Mouse (Mus musculus): ENCODE measurements around the gene Ndufs2.

Gene Ndufs2

DNA sequence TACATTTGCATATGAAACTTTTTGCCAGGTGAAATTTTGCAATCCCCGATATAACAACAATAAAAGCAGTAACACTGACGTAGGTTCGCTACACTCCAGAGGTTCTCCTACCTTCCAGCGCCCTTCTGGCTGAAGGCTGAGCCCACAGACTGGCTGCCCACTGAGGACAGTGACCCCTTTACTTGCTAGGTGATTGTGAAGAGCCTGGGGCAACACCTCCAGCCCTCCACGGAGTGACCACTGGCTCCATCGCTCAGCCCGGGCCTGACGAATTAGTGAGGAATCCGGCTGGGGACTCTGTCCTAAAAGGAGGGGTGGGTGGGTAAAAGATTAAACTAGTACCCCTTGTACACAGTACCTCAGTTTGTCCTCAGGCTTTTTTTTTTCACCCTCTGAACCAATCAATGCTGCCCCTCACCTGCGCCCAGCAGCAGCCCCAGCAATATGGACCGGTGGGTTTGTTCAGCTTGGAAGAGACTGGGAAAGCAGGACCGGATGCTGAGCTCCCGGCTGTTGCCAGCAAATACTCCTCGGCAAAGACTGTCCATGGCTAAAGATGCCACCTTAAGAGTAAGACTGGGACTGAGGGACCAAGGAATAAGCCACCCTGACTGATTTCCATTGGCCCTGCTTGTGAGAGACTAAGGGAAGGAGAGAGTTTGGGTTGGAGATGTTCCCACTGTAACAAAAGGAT, 28.0 kb upstream of the Ndufs2 start:
- DNase-seq (ENCODE audit: low spot score), result no peak

DNA sequence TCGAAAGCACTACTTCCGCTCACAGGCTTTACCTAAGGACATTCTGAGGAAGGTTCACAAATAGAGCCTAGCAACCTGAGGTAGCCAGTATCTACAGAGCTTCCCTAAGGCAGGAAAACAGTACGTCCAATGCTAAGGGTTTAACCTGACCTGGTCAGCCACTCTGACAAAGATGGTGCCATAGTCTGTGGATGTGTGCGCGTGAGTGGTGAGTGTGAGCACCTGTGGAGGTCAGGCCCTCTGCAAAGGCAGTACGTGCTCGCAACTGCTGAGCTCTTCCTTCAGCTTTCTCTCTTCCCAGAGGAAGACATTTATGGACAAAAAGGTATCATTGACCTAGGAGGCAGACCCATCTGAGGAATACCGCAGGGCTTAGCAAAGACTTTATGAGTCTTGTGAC, 27.2 kb upstream of the Ndufs2 start:
- no peak for DNase-seq (ENCODE audit: low spot score)

DNA sequence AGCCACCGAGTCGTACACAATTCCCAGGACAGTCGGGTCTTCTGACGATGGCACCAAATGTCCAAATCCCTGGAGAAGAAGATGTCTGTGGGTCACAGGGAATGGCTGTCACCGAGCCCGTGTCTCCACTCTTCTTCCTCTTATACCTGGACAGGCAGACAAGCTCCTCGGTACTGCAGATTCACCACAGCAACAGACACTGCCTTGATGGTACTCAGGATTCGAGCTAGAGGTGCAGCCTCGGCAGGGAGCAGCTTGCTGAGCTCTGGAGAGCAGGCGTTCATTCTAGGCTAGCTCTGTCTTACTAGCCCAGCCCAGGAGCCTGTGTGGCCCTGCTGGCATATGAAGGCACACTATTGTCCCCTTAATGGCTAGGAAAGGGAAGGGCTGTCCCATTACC, 26.5 kb upstream of the Ndufs2 start:
- no peak for DNase-seq (ENCODE audit: low spot score)

DNA sequence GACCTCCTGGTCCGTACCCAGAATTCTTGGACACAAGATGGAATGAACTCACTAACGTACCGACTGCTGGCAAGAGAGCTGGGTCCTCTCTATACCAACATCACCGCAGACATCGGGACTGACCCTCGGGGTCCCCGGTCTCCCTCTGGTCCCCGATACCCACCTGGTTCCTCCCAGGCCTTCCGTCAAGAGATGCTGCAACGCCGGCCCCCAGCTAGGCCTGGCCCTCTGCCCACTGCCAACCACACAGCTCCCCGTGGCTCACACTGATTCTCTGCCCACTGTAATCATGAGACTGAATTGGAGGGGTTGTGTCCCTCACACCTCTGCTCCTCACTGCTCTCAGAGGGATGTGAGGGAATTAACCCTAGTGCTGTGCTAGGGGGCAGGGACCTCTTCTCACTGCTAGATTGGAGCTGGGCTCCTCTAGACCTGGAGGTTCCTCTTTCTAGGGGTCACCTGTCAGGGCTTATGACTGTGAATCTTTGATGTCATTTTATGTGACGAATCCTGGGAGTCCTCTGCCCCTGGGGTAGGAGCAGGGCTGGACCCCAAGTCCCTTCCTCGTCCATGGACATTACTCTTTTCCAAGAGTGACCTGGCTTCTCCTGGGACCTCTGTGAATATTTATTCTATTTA, 25.0 kb upstream of the Ndufs2 start:
- DNase-seq (ENCODE audit: low spot score), result no peak

DNA sequence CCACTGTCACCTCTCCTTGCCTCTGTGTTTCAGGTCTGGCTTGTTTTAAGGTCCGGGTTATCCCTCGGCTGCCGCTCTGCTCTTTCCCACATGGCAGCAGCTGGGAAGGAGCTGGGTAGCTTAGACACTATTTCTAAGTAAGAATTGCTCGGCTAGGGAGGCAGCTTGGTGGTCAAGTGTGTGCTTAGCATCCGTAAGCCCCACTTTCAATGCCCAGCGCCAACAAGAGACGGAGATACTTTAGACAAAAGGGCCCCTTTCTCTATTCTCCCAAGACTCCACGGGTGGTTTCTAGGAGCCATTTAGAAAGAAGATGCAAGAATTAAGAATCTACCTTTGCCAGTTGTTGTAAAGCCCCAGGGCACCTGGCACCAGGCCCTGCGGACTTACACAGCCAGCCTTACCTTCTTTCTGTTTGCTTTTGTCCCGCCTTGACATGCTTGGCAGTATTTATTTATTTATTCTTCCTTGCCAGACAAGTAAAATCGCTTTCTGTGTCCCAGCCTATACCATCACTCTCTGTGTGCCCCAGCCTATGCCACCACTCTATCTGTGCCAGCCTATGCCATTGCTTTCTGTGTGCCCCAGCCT, 24.1 kb upstream of the Ndufs2 start:
- no peak for DNase-seq (ENCODE audit: low spot score)

DNA sequence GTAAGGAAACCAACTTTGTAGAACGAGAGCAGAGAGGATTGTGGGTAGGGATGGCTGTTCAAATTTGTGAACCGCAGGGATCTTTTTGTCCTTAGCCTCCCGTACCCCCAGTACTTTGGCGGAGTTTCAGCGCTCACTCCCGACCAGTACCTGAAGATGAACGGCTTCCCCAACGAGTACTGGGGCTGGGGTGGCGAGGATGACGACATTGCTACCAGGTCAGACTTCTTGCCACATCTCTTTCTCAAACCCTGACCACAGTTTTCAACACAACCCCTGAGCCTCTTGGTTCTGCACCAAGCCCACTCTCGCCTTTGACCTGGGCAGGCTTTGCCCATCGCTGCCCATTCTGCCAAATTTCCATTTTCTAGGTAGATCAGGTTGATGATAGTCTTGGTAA, 23.0 kb upstream of the Ndufs2 start:
- DNase-seq (ENCODE audit: low spot score), result no peak

DNA sequence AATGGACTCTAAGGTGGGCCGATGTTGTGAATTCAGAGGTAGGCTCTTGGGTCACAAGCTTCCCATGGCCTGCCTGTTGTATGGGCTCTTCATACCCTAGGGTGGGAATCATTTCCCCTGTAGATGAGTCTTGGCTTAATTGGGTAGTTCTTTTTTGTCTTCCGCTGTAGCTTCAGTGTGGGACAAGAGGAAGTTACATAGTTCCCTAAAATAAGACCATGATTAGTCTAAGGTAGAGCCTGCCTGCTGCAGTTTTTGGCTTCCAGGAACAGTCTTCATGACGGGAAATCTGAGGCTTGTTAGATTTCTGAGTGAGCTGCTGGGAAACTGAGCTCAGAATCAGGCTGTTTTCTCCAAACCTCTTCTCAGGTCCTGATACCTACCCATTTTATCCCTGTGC, 20.9 kb upstream of the Ndufs2 start:
- DNase-seq (ENCODE audit: low spot score), result no peak

DNA sequence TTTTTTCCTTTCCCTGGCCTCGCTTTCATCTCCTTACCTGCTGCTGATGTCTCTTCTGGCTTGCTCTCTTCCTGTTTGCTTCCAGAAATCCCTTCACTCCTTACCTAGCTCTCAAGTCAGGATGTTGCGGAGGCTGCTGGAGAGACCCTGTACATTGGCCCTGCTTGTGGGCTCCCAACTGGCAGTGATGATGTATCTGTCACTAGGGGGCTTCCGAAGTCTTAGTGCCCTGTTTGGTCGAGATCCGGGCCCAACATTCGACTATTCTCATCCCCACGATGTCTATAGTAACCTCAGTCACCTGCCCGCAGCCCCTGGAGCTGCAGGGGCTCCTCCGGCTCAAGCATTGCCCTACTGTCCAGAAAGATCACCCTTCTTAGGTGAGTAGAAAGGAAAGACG, 20.4 kb upstream of the Ndufs2 start:
- DNase-seq (ENCODE audit: low spot score), result no peak

DNA sequence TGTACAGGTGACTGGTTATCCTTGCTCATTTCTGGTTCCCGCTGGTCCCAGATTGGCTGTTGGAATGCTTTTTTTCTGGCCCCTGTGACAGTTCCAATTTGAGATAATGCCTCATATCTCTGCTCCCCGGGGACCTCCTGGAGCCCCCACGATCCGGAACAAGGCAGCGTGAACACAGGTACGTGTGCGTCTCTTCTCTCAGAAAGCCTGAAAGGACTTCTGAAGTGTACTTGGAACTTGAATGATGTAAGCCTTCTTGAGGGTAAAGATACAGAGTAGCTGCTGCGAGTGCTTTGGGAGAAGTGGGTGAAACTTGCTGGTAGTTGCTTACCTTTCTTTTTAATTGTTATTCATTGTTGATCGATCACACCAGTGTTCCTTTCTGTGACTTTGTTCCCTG, 20.0 kb upstream of the Ndufs2 start:
- no peak for DNase-seq (ENCODE audit: low spot score)

DNA sequence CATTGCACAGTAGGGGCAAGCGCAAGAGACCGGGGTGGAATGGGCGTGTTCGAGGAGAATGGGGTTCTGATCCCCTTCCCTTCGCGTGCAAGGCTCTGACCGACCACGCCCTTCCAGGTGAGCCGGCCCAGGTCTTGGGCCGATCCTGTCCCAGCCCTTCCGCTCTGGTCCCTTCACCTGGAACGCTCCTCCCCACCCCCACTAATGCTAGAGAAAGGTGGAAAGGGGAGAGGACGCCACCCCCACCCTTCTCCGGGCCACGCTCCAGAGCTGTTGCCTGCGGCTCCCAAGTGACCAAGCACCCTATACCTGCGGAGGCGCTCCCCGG, 19.3 kb upstream of the Ndufs2 start:
- no peak for DNase-seq (ENCODE audit: low spot score)

DNA sequence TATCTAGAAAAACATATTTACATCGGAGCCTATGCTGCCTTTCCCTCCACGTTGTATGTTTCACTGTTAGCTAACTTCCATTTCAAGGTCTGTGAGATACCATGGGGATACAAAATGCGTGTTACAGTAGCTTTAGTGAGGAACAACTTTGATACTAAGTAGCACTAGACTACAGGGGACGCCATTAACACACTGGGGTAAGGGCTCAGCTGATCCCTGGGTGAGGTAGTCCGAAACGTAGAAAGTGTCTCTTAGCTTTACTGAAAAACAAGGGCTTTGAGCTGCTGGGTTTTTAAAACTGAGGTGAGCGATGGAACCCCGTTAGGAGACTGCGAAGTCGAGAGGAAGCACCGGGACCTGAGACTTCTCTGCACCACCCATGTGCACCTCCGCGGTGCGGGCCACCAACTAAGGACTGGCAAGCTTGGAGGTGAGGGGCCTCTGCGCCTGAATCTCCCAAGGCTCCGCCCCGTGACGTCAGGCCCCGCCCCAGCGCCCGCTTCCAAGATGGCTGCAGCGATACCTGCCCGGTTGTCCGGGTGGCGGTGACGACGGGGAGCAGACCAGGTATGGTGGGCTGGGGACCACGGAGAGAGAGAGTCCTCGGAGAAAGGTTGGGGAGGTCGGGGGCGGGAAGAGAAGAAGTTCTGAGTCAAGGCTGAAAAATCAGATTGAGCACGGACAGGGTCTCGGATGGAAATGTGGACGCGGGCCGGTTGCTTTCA, 18.8 kb upstream of the Ndufs2 start, which contains the start of gene B4galt3:
Gene B4galt3 (plus strand): TSS at position 481 of the 725 bp plus-strand sequence.
- DNase-seq (ENCODE audit: low spot score), result peak; percentile 89

DNA sequence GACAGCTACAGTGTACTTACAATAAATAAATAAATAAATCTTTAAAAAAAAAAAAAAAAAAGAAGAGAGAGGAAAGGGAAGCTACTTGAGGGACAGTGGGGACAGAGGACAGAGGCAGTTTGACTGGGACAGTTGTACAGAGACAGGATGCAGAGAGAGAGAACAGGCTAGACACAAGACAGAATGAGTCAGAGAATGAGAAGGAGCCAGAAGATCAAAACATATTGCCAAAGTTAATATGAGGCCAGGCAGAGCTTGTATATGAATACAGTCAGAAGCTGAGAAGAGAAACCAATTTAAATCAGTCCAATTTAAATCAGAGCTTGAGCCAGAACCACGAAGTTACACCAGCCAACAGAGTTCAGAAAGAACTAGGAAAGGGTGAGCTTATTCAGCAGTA, 17.2 kb upstream of the Ndufs2 start:
- no peak for DNase-seq (ENCODE audit: low spot score)

DNA sequence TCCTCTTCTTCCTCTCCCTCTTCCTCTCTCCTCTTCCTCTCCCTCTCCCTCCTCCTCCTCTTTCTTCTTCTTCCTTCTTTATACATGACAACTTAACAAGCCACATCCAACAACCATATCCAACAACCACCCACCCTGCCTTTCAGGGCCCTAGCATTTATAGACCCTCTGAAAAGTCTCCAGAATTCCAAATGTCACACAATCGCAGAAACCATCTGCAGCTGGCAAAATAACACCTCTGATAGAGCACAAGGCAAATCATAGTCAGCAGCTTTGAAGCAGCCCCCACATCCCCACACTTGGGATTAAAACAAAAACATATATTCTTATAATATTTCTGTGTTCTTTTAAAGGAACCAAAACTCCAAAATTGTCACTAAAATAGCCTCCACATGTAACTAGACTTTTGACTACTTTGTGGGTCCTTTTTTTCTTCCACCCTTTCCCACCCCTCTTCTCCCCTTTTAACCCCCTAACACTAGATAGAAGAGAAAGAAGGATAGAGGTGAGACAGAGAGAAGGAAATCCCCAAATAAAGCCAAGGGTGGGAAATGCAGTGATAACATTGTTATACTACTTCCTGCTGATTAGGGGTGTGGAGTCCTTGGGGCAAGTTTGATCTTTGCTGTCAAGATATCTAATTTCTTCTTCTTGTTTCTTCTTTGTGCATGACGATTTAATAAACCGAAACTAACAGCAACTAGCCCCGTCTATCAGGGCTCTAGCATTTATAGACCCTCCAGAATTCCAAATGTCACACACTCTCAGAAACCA, 15.0 kb upstream of the Ndufs2 start:
- no peak for DNase-seq (ENCODE audit: low spot score)

DNA sequence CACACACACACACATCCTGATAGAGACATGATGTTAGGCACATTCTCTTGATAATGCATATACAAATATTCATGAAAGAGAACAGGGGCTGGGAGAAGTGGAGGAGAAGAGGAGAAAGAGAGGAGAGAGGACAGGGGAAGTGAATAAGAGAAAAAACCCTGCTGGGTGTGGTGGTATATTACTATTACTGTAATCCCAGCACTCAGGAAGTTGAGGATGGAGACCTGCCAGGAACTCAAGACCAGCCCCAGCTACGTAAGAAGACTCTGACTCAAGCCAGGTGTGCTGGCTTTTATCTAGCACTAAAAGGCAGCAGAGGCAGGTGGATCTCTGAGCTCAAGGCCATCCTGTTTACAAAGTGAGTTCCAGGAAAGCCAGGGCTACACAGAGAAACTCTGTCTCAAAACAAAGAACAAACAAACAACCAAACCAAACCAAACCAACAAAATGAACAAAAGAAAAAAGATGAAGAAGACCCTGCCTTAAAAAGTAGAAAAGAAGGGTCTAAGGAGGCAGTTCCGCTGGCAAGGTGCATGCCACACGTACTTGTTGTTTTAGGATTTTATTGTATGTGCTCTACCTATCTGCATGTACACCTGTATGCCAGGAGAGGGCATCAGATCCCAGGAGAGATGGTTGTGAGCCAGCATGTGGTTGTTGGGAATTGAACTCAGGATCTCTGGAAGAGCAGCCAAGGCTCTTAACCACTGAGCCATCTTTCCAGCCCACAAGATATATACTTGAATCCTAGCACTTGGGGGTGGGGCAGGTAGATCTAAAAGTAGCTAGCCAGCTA, 12.7 kb upstream of the Ndufs2 start:
- DNase-seq (ENCODE audit: low spot score), result no peak

DNA sequence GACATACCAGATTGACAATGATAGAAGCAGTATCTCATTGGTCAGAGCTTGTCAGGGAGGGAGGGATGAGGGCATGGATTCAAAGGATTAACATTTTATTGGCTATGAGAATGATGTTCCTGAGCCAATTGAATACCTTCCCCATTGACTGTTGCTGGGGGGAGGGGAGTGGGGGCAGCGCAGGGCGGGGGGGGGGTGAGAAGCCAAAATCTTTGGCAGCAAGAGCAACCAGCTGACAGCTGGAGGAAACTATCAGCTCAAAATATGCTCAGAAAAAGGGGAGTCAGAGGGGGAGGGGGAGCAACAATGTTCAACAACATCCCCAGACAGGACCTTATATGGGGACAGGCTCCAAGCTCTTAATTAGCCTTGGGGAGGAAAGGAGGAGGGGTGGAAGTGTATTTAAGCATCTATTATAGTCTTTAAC, 12.0 kb upstream of the Ndufs2 start:
- no peak for DNase-seq (ENCODE audit: low spot score)

DNA sequence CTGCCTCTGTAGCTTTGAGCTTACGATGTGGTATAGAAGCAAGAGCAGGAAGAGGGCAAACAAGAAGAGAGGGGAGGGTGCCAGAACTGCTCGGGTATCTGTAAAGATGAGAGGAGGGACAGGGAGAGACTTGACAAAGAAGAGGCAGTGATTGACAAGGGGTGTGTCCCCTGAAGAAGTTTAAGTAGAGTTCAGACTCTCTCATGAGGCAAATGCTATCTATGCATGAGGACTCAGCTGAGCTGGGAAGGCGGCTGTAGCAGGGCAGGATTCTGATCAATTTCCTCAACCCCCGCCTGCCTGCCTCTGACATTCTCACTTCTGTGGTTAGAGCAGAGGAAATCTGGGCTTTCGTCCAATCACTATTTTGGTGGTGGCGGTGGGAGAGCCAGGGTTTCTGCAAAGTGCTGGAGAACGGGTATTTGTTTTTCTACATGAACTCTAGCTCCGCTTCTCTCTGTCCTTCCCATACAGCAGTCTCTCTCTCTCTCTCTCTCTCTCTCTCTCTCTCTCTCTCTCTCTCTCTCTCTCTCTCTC, 11.5 kb upstream of the Ndufs2 start:
- no peak for DNase-seq (ENCODE audit: low spot score)

DNA sequence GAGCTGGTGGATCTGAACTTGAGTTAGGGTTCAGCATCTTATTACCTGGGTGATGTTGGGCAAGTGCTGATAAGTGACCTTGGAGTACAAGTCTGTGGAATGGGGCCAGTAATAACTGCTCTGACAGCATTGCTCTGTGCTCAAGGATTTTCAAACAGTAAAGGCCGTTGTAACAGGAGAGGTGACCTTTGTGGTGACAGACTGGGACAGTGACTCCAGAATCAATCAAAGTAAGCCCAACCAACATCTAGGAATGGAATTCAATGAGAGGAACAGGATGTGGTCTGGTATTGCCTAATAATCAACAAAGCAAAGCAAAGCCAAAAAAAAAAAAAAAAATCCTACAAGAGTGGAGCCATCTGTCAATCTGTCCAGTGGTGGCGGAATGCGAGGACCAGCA, 9.1 kb upstream of the Ndufs2 start:
- DNase-seq (ENCODE audit: low spot score), result no peak

DNA sequence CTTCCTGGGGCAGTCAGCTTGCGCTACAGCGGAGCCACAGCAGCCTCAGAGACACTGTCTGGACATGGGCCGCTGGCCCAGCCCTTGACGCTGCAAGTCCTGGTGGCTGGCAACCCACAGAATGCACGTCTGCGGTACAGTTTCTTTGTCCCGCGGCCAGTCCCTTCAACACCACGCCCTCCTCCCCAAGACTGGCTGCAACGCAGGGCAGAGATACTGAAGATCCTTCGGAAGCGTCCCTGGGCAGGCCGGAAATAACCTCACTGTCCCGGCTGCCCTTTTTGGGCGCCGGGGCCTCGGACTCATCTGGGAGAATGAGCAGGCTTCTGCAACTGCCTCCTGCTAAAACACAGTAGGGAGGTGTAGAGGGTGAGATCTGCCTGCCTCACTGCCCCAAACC, 7.7 kb upstream of the Ndufs2 start:
- no peak for DNase-seq (ENCODE audit: low spot score)

DNA sequence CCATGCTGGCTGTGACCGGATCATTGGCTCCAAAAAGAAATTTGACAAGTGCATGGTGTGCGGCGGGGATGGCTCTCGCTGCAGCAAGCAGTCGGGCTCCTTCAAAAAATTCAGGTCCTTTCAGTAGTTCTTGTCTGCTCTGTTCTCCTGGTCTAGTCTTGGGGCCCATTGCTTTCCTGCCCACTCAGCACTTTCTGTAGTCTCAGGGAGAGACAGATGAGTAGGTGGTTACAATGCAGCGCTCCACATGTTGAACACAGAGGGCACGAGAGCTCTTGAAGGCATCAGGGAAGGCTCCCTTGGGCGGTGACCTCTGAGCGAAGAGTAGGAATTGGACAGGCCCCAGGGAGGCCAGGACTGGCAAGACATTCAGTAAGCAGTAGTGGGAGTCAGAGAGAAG, 6.6 kb upstream of the Ndufs2 start:
- DNase-seq (ENCODE audit: low spot score), result no peak

DNA sequence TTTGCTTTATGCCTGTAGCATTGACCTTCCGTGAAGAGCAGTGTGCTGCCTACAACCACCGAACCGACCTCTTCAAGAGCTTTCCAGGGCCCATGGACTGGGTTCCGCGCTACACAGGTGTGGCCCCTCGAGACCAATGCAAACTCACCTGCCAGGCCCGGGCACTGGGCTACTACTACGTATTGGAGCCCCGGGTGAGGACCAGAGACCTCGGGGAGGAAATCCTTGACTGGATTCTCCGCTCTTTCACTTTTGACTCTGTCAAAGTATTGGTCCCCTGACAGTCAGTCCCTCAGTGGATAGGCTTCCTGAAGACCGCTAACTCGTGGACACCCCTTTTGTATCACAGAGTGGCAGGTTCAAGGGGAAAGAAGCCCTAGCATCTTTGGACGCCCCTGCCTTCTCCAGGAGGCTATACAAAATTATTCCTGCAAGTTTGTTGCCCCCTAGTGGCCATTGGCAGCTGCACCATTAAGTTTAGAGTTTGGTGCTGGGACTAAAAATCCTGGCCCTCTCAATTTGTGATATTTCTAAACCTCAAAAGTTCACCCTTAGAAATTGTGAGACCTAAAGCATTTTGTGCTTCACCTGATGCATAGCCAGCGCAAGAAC, 5.9 kb upstream of the Ndufs2 start:
- DNase-seq (ENCODE audit: low spot score), result no peak
